Mouse (Mus musculus): Measurements from ENCODE around the gene St6galnac6.

The St6galnac6 gene

GRCm38 (mm10) chr2:32642813-32643212, 43.3 kb downstream of the St6galnac6 start:
- no peak for DNase-seq

- DNase-seq = no peak
Measured at GRCm38 (mm10) chr2:32644083-32644482, 44.6 kb downstream of the St6galnac6 start.

- DNase-seq = no peak
Measured at GRCm38 (mm10) chr2:32644799-32645475, 45.4 kb downstream of the St6galnac6 start.

- DNase-seq = no peak
Measured at GRCm38 (mm10) chr2:32645647-32646046, 46.1 kb downstream of the St6galnac6 start.

GRCm38 (mm10) chr2:32646379-32647056, 47.0 kb downstream of the St6galnac6 start, which contains the start of gene Eng:
Gene Eng, plus strand, starts transcription at chr2:32646595.
- DNase-seq = no peak

GRCm38 (mm10) chr2:32647366-32647765, 47.9 kb downstream of the St6galnac6 start:
- DNase-seq = no peak

GRCm38 (mm10) chr2:32653764-32654163, 54.3 kb downstream of the St6galnac6 start:
- DNase-seq = no peak

GRCm38 (mm10) chr2:32654743-32655393, 55.4 kb downstream of the St6galnac6 start:
- DNase-seq = no peak

GRCm38 (mm10) chr2:32655394-32655744, 55.9 kb downstream of the St6galnac6 start:
- no peak for DNase-seq

GRCm38 (mm10) chr2:32655826-32656225, 56.3 kb downstream of the St6galnac6 start:
- no peak for DNase-seq

- DNase-seq = no peak
Measured at GRCm38 (mm10) chr2:32658873-32659272, 59.4 kb downstream of the St6galnac6 start.

GRCm38 (mm10) chr2:32661509-32662107, 62.1 kb downstream of the St6galnac6 start:
- DNase-seq = no peak

GRCm38 (mm10) chr2:32662291-32662690, 62.8 kb downstream of the St6galnac6 start:
- DNase-seq = no peak

GRCm38 (mm10) chr2:32665345-32665744, 65.8 kb downstream of the St6galnac6 start:
- DNase-seq = no peak

- no peak for DNase-seq
Measured at GRCm38 (mm10) chr2:32665853-32666252, 66.3 kb downstream of the St6galnac6 start.

GRCm38 (mm10) chr2:32667775-32668174, 68.3 kb downstream of the St6galnac6 start:
- DNase-seq = no peak

- DNase-seq = no peak
Measured at GRCm38 (mm10) chr2:32668176-32668575, 68.7 kb downstream of the St6galnac6 start.

GRCm38 (mm10) chr2:32669876-32670275, 70.4 kb downstream of the St6galnac6 start:
- no peak for DNase-seq
